Mouse (Mus musculus): ENCODE measurements at regions not wholly inside any gene's neighbourhood (a gene's known extent, or its start where the extent isn't known, plus 50 kb on each side); places are given as distances from the start of the nearest gene placed in this dataset.

DNA sequence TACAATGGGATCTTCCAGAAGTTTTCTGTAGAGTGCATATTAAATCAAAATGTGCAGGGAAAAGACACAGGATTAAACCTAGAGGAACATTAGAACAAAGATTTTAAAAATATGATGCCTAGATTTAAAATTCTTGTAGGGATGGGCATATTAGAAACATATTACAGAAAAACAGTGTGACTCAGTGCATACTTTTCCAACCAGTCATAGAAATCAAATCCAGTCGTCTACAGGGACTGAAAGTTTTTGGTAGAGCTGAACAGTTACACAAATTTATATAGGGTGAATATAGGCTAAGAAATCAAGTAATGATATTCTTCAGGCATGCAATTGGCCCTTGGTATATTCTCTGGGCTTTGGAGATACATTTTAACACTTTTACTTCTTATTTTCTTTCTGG is 845.3 kb upstream of the Rgs18 start:
- DNase-seq: no peak

DNA sequence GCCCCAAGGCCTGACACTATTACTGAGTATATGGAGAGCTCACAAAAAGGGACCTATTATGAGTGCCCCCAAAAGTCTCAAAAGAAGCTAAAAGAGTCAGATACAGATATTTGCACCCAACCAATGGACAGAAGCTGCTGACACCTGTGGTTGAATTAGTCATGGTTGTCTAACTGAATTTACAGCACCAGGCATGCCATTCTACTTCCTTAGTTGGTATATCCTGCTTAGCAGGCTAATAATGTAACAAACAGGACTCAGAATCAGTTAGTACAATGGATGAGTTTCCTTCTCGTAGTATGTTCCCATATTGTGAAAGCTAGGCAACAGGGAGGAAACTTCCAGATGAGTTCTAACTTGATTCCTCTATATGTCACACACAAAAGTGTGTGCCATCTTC is 839.1 kb upstream of the Rgs18 start:
- no peak for DNase-seq

DNA sequence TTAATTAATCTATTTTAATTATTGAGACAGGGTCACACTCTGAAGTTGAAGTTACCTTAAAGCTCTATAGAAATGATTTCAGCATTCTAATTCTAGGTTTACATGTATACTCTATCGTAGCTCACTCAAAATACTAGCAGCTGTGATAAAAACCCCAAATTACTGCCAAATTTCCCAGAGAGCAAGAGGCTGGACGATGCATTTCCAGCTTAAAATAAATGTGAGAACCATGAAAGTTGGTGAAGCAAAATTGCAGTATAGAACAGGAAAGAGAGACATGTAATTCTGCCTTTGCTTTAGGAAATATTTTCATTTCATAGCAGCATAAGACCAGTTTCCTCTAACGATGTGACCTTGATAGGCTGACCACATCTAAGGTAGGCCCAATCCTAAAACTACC is 821.7 kb upstream of the Rgs18 start:
- DNase-seq: no peak

DNA sequence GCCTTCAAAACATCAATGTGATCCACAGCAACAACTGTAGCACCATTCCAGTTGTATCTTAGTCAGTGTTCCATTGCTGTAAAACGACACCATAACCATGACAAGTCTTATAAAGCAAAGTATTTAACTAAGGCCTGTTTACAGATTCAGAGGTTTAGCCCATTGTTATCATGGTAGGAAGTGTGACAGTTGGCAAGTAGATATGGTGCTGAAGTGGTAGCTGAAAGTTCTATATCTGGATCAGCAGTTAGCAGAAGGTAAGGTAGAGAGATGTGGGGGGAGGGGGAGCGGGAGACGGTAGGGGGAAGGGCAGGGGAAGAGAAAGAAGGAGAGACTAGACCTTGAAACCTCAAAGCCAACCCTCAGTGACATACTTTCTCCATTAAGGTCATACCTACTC is 804.2 kb upstream of the Rgs18 start:
- DNase-seq: no peak

DNA sequence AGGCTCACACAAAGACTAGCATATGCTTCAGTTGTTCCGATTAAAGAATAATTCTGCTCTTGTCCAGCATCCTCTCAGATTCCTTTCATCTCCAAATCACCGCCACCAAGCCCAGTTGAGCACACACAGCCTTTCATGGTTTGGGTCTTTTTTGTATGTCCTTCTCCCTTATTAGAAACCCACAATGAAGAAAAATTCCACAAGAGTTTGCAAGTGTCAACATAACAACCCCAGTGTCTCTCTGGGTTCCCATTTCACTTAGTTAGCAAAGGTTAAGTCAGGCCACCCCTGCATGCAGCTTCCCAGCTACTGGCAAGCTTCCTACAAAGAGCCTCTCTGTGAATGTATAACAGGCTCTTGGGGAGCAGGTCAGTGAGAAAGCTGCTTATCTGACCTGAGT is 794.8 kb upstream of the Rgs18 start:
- DNase-seq: peak in 1 of 2 experiments; percentile 1

DNA sequence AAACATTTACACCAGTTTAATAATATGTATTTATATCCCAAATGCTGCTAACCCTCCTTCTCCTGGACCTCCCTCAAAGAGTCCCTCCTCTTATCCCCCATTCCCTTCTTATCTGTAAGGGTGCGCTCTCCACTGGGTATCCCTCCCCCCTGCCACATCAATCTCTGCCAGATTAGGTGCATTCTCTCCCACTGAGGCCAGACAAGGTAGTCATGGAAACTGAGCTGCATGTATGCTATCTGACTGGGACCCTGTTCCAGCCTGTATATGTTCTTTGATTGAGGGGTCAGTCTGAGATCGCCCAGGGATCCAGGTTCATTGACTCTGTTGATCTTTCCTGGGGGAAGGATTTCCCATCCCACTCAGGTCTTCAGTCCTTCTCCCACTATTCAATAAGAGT is 786.1 kb upstream of the Rgs18 start:
- DNase-seq: no peak
